Mouse (Mus musculus): Measurements from ENCODE around the gene H2-Ob. TPM values are rescaled to one million over a fixed set of nuclear protein-coding genes. Genes with fewer than 3 reads are reported as not detected.

The H2-Ob gene
- 0.17 and 0.18 TPM in 2 replicates for polyA plus RNA-seq (2015; fragmentation: Nextera tagmentation; extraction: Ambion mirVana)

DNA sequence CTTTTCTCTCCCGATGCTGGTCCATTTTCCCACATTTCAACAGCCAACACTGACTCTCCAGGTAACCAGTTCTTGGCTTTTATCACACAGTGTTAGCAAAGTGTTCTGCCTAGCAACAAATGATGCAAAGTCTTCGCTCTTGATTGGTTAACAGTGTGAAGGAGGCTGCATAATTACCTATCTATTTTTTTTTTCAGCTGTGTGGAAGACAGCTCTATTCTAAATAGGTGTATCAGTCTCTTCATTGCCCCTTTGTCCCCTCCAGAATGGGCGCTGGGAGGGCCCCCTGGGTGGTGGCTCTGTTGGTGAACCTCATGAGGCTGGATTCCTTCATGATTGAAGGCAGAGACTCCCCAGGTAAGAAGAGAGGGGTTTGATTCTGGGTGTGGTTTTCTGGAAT lies at the start of gene H2-Ob:
TSS of gene H2-Ob (plus strand) at position 198 of the 400 bp plus-strand sequence.
- Histone ChIP-seq H3K27ac (no peak within 1 kb of the TSS; the same call in 1 of the 2 replicates), H3K4me2 (no peak within 1 kb of the TSS), H3K4me1 (no peaks in the 10 kb centered on the region), H3K9me3 (no peaks in the 10 kb centered on the region), H3K9ac (no peak within 1 kb of the TSS), H3K36me3 (no peaks in the 10 kb centered on the region), H3K4me3 (replicated peaks) (no peak within 1 kb of the TSS), H3K27me3 (replicated peaks) (no peaks in the 10 kb centered on the region)
- WGBS: 63% methylated on average over 3 of the region's 3 CpGs
- ATAC-seq (ENCODE audit: insufficient read depth, low FRiP score, low read depth): no peak

DNA sequence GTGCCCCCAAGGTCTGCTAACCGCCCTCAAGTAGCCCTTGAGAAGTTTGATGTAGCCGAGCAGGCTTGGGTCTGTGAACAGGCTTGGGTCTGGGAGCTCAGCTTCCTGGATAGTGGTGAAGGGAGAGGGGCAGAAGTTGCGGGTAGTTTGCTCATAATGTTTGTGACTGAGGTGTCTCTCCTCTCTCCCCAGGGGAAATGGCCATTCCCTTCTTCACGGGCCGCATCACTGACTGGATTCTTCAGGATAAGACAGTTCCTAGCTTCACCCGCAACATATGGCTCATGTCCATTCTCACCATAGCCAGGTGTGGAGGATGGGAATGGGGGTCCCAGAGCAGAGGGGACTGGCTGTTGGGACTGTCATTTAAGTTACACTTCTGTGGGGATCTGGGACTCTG lies 49.7 kb upstream of the H2-Ob start:
- Histone ChIP-seq H3K27me3 (replicated peaks) (peaks cover 29% of the 10 kb centered on the region), H3K4me3 (replicated peaks) (no peak overlapping the region), H3K9ac (no peak overlapping the region), H3K36me3 (no peaks in the 10 kb centered on the region), H3K4me1 (peaks cover 16% of the 10 kb centered on the region), H3K4me2 (no peak overlapping the region), H3K27ac (no peak overlapping the region), H3K9me3 (no peaks in the 10 kb centered on the region)
- WGBS: 75% methylated on average over 6 of the region's 6 CpGs
- ATAC-seq (ENCODE audit: insufficient read depth, low FRiP score, low read depth): no peak

DNA sequence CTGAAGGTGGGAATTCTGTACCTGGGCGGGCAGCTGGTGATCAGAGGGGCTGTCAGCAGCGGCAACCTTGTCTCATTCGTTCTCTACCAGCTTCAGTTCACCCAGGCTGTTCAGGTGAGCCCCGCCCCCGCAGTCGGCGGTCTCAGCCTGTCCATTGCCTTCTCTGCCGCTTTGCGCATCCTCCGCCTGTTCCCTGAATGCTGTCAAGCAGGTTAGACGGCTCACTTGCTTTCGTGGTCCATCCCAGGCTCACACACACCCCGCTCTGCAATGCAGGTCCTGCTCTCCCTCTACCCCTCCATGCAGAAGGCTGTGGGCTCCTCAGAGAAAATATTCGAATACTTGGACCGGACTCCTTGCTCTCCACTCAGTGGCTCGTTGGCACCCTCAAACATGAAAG lies 45.9 kb upstream of the H2-Ob start:
- WGBS: 20% methylated on average over 16 of the region's 16 CpGs
- Histone ChIP-seq H3K36me3 (no peaks in the 10 kb centered on the region), H3K27me3 (replicated peaks) (peaks cover 42% of the 10 kb centered on the region), H3K4me3 (replicated peaks) (no peak overlapping the region), H3K9me3 (no peaks in the 10 kb centered on the region), H3K4me2 (no peak overlapping the region), H3K9ac (no peak overlapping the region), H3K27ac (no peak overlapping the region), H3K4me1 (peaks cover 9% of the 10 kb centered on the region)
- ATAC-seq (ENCODE audit: insufficient read depth, low FRiP score, low read depth): no peak

DNA sequence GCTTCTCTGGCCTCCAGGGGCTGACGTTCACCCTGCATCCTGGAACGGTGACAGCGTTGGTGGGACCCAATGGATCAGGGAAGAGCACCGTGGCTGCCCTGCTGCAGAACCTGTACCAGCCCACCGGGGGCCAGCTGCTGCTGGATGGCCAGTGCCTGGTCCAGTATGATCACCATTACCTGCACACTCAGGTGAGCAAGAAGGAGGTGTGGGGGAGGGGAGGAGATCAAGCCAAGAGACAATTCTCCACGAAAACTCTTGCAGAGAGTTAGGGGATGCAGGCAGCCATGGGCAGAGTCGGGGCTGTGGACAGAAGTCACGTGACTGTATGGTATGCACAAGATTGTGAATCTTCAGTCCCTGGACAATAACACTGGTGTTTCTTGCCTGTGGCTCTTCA lies 45.2 kb upstream of the H2-Ob start:
- Histone ChIP-seq H3K9me3 (no peaks in the 10 kb centered on the region), H3K4me3 (replicated peaks) (no peak overlapping the region), H3K36me3 (no peaks in the 10 kb centered on the region), H3K4me2 (no peak overlapping the region), H3K9ac (no peak overlapping the region), H3K4me1 (peaks cover 10% of the 10 kb centered on the region), H3K27me3 (replicated peaks) (peaks cover 46% of the 10 kb centered on the region), H3K27ac (no peak overlapping the region)
- no peak for ATAC-seq (ENCODE audit: insufficient read depth, low FRiP score, low read depth)
- WGBS: 53% methylated on average over 8 of the region's 8 CpGs

DNA sequence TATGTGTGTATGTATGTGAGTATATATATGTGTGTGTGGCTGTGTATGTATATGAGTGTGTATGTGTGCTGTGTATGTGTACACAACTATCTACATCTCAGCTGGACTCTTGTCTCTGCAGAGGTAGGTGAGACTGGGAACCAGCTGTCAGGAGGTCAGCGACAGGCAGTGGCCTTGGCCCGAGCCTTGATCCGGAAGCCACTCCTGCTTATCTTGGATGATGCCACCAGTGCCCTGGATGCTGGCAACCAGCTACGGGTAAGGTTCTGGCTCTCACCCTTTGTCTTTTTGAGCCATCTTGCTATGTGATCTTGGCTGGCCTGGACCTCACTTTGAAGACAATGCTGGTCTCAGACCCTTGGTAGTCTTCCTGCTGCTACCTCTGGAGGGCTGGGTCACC lies 44.0 kb upstream of the H2-Ob start:
- no peak overlapping the region for H3K27ac ChIP-seq
- H3K9me3 ChIP-seq: no peaks in the 10 kb centered on the region
- no peak overlapping the region for H3K4me2 ChIP-seq
- 83% methylated on average over 4 of the region's 4 CpGs for WGBS
- no peaks in the 10 kb centered on the region for H3K36me3 ChIP-seq
- ATAC-seq (ENCODE audit: insufficient read depth, low FRiP score, low read depth): no peak
- H3K4me1 ChIP-seq: peaks cover 10% of the 10 kb centered on the region
- H3K27me3 ChIP-seq (replicated peaks): peaks cover 46% of the 10 kb centered on the region
- no peak overlapping the region for H3K4me3 ChIP-seq (replicated peaks)
- H3K9ac ChIP-seq: no peak overlapping the region

DNA sequence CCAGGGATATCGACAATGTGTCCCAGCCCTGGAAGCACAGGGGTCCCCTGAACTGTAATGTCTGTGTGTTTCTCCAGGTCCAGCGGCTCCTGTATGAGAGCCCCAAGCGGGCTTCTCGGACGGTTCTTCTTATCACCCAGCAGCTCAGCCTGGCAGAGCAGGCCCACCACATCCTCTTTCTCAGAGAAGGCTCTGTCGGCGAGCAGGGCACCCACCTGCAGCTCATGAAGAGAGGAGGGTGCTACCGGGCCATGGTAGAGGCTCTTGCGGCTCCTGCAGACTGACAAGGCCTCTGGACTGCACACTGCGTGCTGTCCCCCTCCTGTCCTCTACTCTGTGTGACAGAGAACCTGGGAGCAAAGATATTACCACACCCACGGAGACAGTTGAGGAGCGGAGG lies 42.2 kb upstream of the H2-Ob start:
- Histone ChIP-seq H3K9me3 (no peaks in the 10 kb centered on the region), H3K9ac (no peak overlapping the region), H3K4me1 (peaks cover 10% of the 10 kb centered on the region), H3K27me3 (replicated peaks) (peaks cover 42% of the 10 kb centered on the region), H3K27ac (no peak overlapping the region), H3K36me3 (no peaks in the 10 kb centered on the region), H3K4me3 (replicated peaks) (no peak overlapping the region), H3K4me2 (no peak overlapping the region)
- 45% methylated on average over 12 of the region's 12 CpGs for WGBS
- no peak for ATAC-seq (ENCODE audit: insufficient read depth, low FRiP score, low read depth)

DNA sequence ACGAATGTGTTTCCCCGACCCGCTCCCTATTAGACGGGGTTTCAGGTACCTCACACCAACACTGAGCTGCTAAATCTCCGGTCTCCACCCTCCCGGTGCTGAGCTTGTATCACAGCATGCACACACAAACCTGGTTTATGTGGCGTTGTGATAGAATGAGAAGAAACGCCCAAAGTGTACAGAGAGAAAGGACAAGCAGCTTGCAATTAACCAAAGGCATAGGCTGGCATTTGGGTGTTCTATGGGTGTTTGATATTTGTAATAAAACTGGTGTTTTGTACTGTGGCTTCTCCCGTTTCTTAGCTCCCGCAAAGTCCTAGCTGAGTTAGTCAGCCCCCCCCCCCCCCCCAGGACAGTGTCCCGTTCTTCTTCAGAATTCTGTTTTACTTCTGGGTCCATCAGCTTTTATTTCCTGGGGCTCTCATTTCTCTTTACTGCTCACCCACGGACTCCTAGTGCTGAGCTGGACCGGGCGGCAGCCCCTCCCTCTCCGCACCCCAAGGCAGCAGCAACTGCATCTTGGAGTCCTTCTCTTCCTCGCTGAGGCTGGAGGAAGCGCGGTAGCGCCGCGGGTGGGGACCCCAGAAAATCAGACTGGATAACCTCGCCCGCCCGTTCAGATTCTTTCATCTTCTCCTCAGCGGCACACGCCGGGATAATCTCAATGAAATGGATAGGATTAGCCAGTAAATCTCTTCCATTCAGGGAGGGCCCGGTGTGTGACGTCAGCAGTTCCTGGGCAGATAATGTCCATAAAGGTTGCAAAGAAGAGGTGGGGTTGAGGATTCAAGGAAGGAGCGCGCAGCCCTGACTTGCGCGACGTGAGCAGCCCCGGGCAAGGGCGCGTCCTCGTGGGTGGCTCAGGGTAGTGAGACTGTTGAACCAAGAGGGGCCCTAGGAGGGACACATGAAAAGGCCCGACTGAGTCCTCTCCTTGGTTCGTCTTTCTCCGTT lies 41.5 kb upstream of the H2-Ob start, which contains the start of gene Psmb8:
TSS of gene Psmb8 (plus strand) at position 781 of the 954 bp plus-strand sequence.
- Histone ChIP-seq H3K9me3 (no peaks in the 10 kb centered on the region), H3K27me3 (replicated peaks) (peaks cover 42% of the 10 kb centered on the region), H3K36me3 (no peaks in the 10 kb centered on the region), H3K4me1 (peaks cover 10% of the 10 kb centered on the region), H3K27ac (no peak within 1 kb of the TSS), H3K4me3 (replicated peaks) (peak within 1 kb of the TSS; percentile 49), H3K9ac (peak within 1 kb of the TSS; percentile 17), H3K4me2 (peak within 1 kb of the TSS; percentile 78)
- ATAC-seq (ENCODE audit: insufficient read depth, low FRiP score, low read depth): peak; percentile 84
- 7% methylated on average over 41 of the region's 41 CpGs for WGBS

DNA sequence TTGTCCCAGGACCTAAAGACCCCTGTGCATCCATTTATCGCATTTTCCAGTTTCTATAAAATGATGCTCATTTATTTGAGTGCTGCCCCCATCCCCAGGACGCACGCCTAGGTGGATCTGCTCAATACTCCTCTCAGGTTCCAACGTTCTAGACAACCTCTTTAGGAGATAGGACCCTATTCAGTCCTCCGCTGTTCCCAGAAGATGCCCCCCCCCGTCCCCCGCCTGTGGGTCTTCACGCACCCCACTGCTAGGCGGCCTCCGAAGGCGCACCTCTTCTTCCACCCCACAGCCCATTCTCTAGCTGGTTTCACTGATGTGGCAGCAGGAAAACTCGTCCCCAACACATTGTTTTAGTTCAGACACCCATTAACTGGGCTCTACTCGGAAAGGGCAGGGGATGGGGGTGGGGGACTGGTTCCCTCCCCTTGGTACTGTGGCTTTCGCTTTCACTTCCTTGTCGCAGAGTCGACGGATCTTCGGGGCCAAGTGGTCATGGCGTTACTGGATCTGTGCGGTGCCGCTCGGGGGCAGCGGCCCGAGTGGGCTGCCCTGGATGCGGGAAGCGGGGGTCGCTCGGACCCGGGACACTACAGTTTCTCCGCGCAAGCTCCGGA lies 40.7 kb upstream of the H2-Ob start:
- no peak overlapping the region for H3K27ac ChIP-seq
- H3K36me3 ChIP-seq: no peaks in the 10 kb centered on the region
- 1% methylated on average over 32 of the region's 32 CpGs for WGBS
- H3K4me3 ChIP-seq (replicated peaks): peak overlapping the region; percentile 49
- no peak; the same call in 1 of the 2 replicates for ATAC-seq (ENCODE audit: insufficient read depth, low FRiP score, low read depth)
- peak overlapping the region; percentile 78 for H3K4me2 ChIP-seq
- H3K9ac ChIP-seq: peak overlapping the region; percentile 17
- H3K9me3 ChIP-seq: no peaks in the 10 kb centered on the region
- H3K27me3 ChIP-seq (replicated peaks): peaks cover 37% of the 10 kb centered on the region
- peaks cover 10% of the 10 kb centered on the region for H3K4me1 ChIP-seq

DNA sequence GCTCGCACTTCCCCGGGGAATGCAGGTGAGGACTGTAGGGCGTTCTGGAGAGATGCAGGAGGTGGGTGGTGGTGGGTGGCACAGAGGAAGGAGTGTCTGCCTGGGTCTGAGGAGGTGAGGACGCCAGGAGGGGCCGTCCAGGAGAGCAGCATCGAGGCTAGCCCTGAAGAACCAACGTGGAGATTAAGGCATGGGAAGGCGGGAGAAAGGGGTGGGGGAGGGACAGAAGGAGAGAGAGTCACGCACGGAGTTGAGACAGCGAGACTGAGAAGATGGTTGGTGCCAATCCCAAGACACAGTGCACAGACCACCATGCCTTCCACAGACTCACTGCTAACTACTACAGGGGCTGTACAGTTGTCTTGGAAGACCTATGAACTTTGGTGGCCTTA lies 40.2 kb upstream of the H2-Ob start:
- no peak for ATAC-seq (ENCODE audit: insufficient read depth, low FRiP score, low read depth)
- Histone ChIP-seq H3K4me3 (replicated peaks) (peak overlapping the region; percentile 49), H3K36me3 (no peaks in the 10 kb centered on the region), H3K9ac (no peak overlapping the region), H3K4me2 (peak overlapping the region; percentile 78), H3K4me1 (peaks cover 10% of the 10 kb centered on the region), H3K27ac (no peak overlapping the region), H3K27me3 (replicated peaks) (peaks cover 34% of the 10 kb centered on the region), H3K9me3 (no peaks in the 10 kb centered on the region)
- 7% methylated on average over 11 of the region's 11 CpGs for WGBS

DNA sequence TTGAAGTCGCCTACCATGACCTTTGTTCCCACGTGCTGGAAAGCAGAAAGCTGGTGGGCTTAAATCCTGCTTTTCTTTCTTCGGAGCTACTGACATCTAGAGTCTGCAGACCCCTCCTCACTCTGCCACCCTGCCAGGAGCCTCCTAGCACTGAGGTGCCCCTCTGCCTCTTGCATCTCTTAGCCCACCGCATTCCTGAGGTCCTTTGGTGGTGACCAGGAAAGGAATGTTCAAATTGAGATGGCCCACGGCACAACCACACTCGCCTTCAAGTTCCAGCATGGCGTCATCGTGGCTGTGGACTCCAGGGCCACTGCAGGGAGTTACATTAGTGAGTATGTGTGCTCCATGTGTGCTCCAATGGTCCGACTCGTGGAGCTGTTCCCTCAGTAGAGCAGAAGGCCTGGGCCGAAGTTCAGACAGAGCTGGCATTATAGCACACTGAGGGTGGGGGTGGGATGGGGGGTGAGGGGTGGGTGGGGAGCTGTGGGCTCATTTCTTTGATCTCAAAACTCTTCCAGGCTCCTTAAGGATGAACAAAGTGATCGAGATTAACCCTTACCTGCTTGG lies 39.6 kb upstream of the H2-Ob start:
- no peak for ATAC-seq (ENCODE audit: insufficient read depth, low FRiP score, low read depth)
- Histone ChIP-seq H3K27me3 (replicated peaks) (peaks cover 28% of the 10 kb centered on the region), H3K4me2 (no peak overlapping the region)

DNA sequence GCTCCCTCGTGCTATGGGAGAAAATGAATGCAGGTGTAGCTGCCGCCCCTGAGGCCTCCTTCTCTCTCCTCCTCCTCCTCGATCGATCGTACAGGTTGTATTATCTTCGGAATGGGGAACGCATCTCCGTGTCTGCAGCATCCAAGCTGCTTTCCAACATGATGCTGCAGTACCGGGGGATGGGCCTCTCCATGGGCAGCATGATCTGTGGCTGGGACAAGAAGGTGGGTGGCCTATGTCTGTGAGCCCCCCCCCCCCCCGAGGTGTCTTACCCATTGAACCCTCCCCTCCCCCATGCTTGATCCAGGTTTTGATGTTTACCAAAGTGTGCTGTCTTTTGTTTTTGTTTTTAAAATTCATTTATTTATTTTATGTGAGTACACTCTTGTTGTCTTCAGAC lies 38.7 kb upstream of the H2-Ob start:
- H3K4me2 ChIP-seq: no peak overlapping the region
- no peak overlapping the region for H3K9ac ChIP-seq
- no peaks in the 10 kb centered on the region for H3K9me3 ChIP-seq
- WGBS: 85% methylated on average over 10 of the region's 10 CpGs
- H3K4me1 ChIP-seq: peaks cover 12% of the 10 kb centered on the region
- H3K36me3 ChIP-seq: no peaks in the 10 kb centered on the region
- H3K27ac ChIP-seq: no peak overlapping the region
- H3K4me3 ChIP-seq (replicated peaks): no peak overlapping the region
- H3K27me3 ChIP-seq (replicated peaks): peaks cover 24% of the 10 kb centered on the region
- ATAC-seq (ENCODE audit: insufficient read depth, low FRiP score, low read depth): no peak

More for the DNA sequence above, 39.6 kb upstream of the H2-Ob start:
- Histone ChIP-seq H3K4me3 (replicated peaks) (no peak overlapping the region), H3K36me3 (no peaks in the 10 kb centered on the region), H3K9me3 (no peaks in the 10 kb centered on the region), H3K4me1 (peaks cover 10% of the 10 kb centered on the region), H3K27ac (no peak overlapping the region), H3K9ac (no peak overlapping the region)
- WGBS: 72% methylated on average over 12 of the region's 12 CpGs
